Mouse (Mus musculus): Measurements from ENCODE around the gene Cyp4a30b. TPM values are rescaled to one million over a fixed set of nuclear protein-coding genes. Genes with fewer than 3 reads are reported as not detected.
A peak's percentile ranks its signal among the peaks of the same experiment; 100 is the strongest.
"Not testable (repeated sequence)": the region's sequence is repeated elsewhere in the genome, so short reads cannot be mapped to it uniquely, and the experiment has no call there.

Gene Cyp4a30b
- polyA plus RNA-seq, 1 experiment = not detected

- Histone ChIP-seq H3K36me3 (ENCODE audit: control insufficient read depth, insufficient read depth, low read length) (no peaks in the 10 kb centered on the region), H3K4me1 (ENCODE audit: control insufficient read depth, insufficient read depth, low read length) (peaks cover 5% of the 10 kb centered on the region; the same call in 1 of the 2 replicates), H3K27ac (ENCODE audit: insufficient read depth, low read depth, low read length) (peak overlapping the region; percentile 83), H3K27me3 (replicated peaks; ENCODE audit: control insufficient read depth, insufficient read depth, low read length) (no peaks in the 10 kb centered on the region; the same call in 1 of the 2 replicates), H3K4me3 (ENCODE audit: insufficient read depth, low read depth, low read length) (no peak overlapping the region)
- TF ChIP-seq CTCF (conservative IDR thresholded peaks at IDR 0.05; ENCODE audit: insufficient read depth, insufficient read length, low read depth, low read length) = no peak
- TF ChIP-seq POLR2A (IDR thresholded peaks at IDR 0.05; ENCODE audit: low read depth, low read length) = no peak
- DNase-seq = peak; percentile 84
- WGBS = 47% methylated on average over 3 of the region's 3 CpGs
Observed at GRCm38 (mm10) chr4:115497466-115497865, 45.1 kb downstream of the Cyp4a30b start.

DNA sequence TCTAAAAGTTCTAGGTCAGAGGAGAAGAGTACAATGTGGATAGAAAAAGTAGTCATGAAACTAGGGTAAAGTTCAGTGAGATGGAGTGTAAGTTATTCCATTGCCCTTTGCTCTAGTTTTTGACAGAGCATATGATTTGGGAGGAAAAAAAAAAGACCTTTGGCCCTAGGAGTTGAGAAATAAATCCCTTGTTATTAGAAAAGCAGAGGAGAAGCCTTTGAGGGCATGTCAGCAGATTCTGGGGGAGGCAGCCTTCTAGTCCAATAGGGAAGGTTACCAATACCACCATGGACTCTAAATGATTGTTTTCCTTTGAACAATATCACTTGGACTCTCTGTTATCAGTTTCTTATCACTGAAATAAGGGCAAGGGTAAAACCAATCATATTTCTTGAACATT, 61.6 kb downstream of the Cyp4a30b start:
- H3K27ac ChIP-seq (ENCODE audit: insufficient read depth, low read depth, low read length) = peak overlapping the region; percentile 80; the same call in 1 of the 2 replicates
- peak; percentile 85 for DNase-seq
- H3K4me1 ChIP-seq (ENCODE audit: control insufficient read depth, insufficient read depth, low read length); H3K4me3 ChIP-seq (ENCODE audit: insufficient read depth, low read depth, low read length); H3K27me3 ChIP-seq (replicated peaks; ENCODE audit: control insufficient read depth, insufficient read depth, low read length); H3K36me3 ChIP-seq (ENCODE audit: control insufficient read depth, insufficient read depth, low read length): not testable (repeated sequence)

DNA sequence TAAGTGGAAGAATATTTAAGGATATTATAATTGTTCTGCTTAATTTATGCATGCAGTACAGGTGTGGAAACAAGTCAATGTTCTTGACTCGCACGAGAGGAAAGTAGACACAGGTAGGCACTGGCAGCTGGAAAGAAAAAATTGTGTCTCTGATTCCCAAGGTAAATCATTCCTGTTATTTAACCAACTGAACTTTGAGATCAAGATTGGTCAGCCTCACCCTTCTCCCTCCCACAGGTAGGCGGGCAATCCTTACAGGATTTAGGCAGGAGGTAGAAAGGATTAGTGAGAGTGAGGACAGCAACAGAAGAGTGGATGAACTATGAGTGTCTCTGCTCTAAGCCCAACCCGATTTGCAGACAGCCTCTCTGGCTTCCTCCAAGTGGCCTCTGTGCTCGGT, 65.6 kb downstream of the Cyp4a30b start, which contains the start of gene Cyp4a10:
Gene Cyp4a10, plus strand, starts transcription at position 265 of the 400 bp plus-strand sequence.
- peak; percentile 79 for DNase-seq
- not testable (repeated sequence) for H3K27me3 ChIP-seq (replicated peaks; ENCODE audit: control insufficient read depth, insufficient read depth, low read length); H3K36me3 ChIP-seq (ENCODE audit: control insufficient read depth, insufficient read depth, low read length)
- peak within 1 kb of the TSS; percentile 13; the same call in 1 of the 2 replicates for H3K4me3 ChIP-seq (ENCODE audit: insufficient read depth, low read depth, low read length)
- H3K27ac ChIP-seq (ENCODE audit: insufficient read depth, low read depth, low read length) = 0 out of 2 replicates have a peak within 1 kb of the TSS, but pooled peaks have one; percentile 35
- 63% methylated on average over 5 of the region's 5 CpGs for WGBS
- H3K4me1 ChIP-seq (ENCODE audit: control insufficient read depth, insufficient read depth, low read length) = peaks cover 12% of the 10 kb centered on the region; the same call in 1 of the 2 replicates

GRCm38 (mm10) chr4:115519444-115519843, 67.0 kb downstream of the Cyp4a30b start:
- TF ChIP-seq CTCF (conservative IDR thresholded peaks at IDR 0.05; ENCODE audit: insufficient read depth, insufficient read length, low read depth, low read length) = no peak
- TF ChIP-seq POLR2A (IDR thresholded peaks at IDR 0.05; ENCODE audit: low read depth, low read length) = no peak
- Histone ChIP-seq H3K36me3 (ENCODE audit: control insufficient read depth, insufficient read depth, low read length) (no peaks in the 10 kb centered on the region), H3K4me1 (ENCODE audit: control insufficient read depth, insufficient read depth, low read length) (peaks cover 9% of the 10 kb centered on the region; the same call in 1 of the 2 replicates), H3K27ac (ENCODE audit: insufficient read depth, low read depth, low read length) (no peak overlapping the region), H3K4me3 (ENCODE audit: insufficient read depth, low read depth, low read length) (no peak overlapping the region), H3K27me3 (replicated peaks; ENCODE audit: control insufficient read depth, insufficient read depth, low read length) (no peaks in the 10 kb centered on the region)
- peak; percentile 17 for DNase-seq
- WGBS = 45% methylated on average over 4 of the region's 4 CpGs

Other genes starting within 250 kb of the Cyp4a30b start
- not detected in 2 replicates for gene Cyp4a29, start 210.5 kb upstream of the Cyp4a30b start, polyA plus RNA-seq (2012; rRNA removed)
- 6.4 and 7.6 TPM in 2 replicates for gene Cyp4a12a, start 153.6 kb upstream of the Cyp4a30b start, polyA plus RNA-seq (2012; rRNA removed)
- gene Cyp4a12b, start 41.0 kb upstream of the Cyp4a30b start, polyA plus RNA-seq (2012; rRNA removed) = 2.3 and 2.8 TPM in 2 replicates
- 258 and 331 TPM in 2 replicates for gene Cyp4a14, start 43.5 kb downstream of the Cyp4a30b start, polyA plus RNA-seq (2012; rRNA removed)
- 368 and 393 TPM in 2 replicates for gene Cyp4a10, start 65.7 kb downstream of the Cyp4a30b start, polyA plus RNA-seq (2012; rRNA removed)
- gene Cyp4a31, start 111.0 kb downstream of the Cyp4a30b start, polyA plus RNA-seq (2012; rRNA removed) = 234 and 244 TPM in 2 replicates
- 0.60 and 0.91 TPM in 2 replicates for gene Cyp4a32, start 148.4 kb downstream of the Cyp4a30b start, polyA plus RNA-seq (2012; rRNA removed)
- 329 and 340 TPM in 2 replicates for gene Cyp4b1, start 195.1 kb downstream of the Cyp4a30b start, polyA plus RNA-seq (2012; rRNA removed)